Comparison of ENCODE assay signal across 9 mouse cellular contexts in genomic region chr1:134909442-134909841, GRCm38 (mm10). TPM values are rescaled to one million over a fixed set of nuclear protein-coding genes. Genes with fewer than 3 reads are reported as not detected.
DNase-seq lines count a peak whose midpoint lies in the region; ATAC-seq and TF ChIP-seq lines count a peak whose summit lies in the region.
"Had no signal": no experiment of that assay in that cellular context is flagged by ENCODE, and none has a peak within 500 bp of the region (broad histone marks: within the 10 kb centered on the region; RNA-seq: fewer than 3 reads in every experiment).

No protein-coding gene starts in this region.

- ATAC-seq in lung, embryonic 15.5 days (ENCODE audit: borderline replicate concordance, extremely low read depth, low FRiP score, low TSS enrichment): peak; percentile 55; the same call in 1 of the 2 replicates
- no peak for ATAC-seq in forebrain, embryonic 11.5 days (replicated peaks; ENCODE audit: low FRiP score)
- ATAC-seq: hindbrain, embryonic 16.5 days had no signal

- no peak for TF ChIP-seq CTCF in lung, adult 2 months (IDR thresholded peaks at IDR 0.05; ENCODE audit: insufficient read depth, low read length)

- H3K9me3 ChIP-seq in lung, embryonic 15.5 days: no peaks in the 10 kb centered on the region
- no peaks in the 10 kb centered on the region for H3K9me3 ChIP-seq in forebrain, embryonic 11.5 days (ENCODE audit: control insufficient read depth, low read length)

- no peak overlapping the region for H3K4me2 ChIP-seq in lung, embryonic 15.5 days
- no peak overlapping the region for H3K4me2 ChIP-seq in forebrain, embryonic 11.5 days (ENCODE audit: low read depth, low read length, severe bottlenecking)
- H3K4me2 ChIP-seq: liver, embryonic 11.5 days had no signal

- peaks cover 7% of the 10 kb centered on the region for H3K4me1 ChIP-seq in lung, embryonic 15.5 days
- H3K4me1 ChIP-seq in lung, adult 2 months (ENCODE audit: control insufficient read depth, insufficient read depth, low read length): no peaks in the 10 kb centered on the region
- no peaks in the 10 kb centered on the region for H3K4me1 ChIP-seq in forebrain, embryonic 11.5 days (replicated peaks; ENCODE audit: control insufficient read depth, insufficient read depth, low read length)

- TF ChIP-seq POLR2A in lung, adult 2 months (IDR thresholded peaks at IDR 0.05; ENCODE audit: borderline replicate concordance, extremely low read depth, low read depth, low read length): no peak

- H3K27me3 ChIP-seq in lung, embryonic 15.5 days: no peaks in the 10 kb centered on the region
- H3K27me3 ChIP-seq in forebrain, embryonic 11.5 days (ENCODE audit: control insufficient read depth, insufficient read depth, low read length): no peaks in the 10 kb centered on the region

- WGBS in lung, embryonic 15.5 days: 62% methylated on average over 9 of the region's 9 CpGs
- WGBS in lung, adult 2 months: 64% methylated on average over 9 of the region's 9 CpGs
- 79% methylated on average over 9 of the region's 9 CpGs for WGBS in forebrain, embryonic 11.5 days

- H3K36me3 ChIP-seq in lung, embryonic 15.5 days: no peaks in the 10 kb centered on the region
- H3K36me3 ChIP-seq in forebrain, embryonic 11.5 days (ENCODE audit: control insufficient read depth, insufficient read depth, low read length): no peaks in the 10 kb centered on the region

- intact Hi-C loops in heart, postnatal 14 days (cut with DNase I): no loop called here

- no peak overlapping the region for H3K9ac ChIP-seq in lung, embryonic 15.5 days
- no peak overlapping the region for H3K9ac ChIP-seq in forebrain, embryonic 11.5 days (ENCODE audit: low read length)

- no peak for DNase-seq in lung, adult 2 months
- DNase-seq in frontal cortex, postnatal 14 days (ENCODE audit: low spot score in 2 of 2): peak; percentile 47 to 54
- peak; percentile 23 to 31 for DNase-seq in heart, postnatal 14 days
- peak; percentile 78 to 86 for DNase-seq in right cerebral cortex, postnatal 36 days (ENCODE audit: low spot score in 2 of 2)
- DNase-seq in B cell, adult 2 months: no peak
- no peak for DNase-seq in forebrain, embryonic 11.5 days (ENCODE audit: low spot score)

- no peak overlapping the region for H3K4me3 ChIP-seq in lung, embryonic 15.5 days
- no peak overlapping the region for H3K4me3 ChIP-seq in lung, adult 2 months (replicated peaks; ENCODE audit: extremely low read depth, low read depth, low read length)
- H3K4me3 ChIP-seq in forebrain, embryonic 11.5 days (ENCODE audit: low read depth, low read length): no peak overlapping the region

- no peak overlapping the region for H3K27ac ChIP-seq in lung, embryonic 15.5 days
- no peak overlapping the region for H3K27ac ChIP-seq in forebrain, embryonic 11.5 days (ENCODE audit: low read depth, low read length)

RNA-seq across cellular contexts. Expression of gene Ppp1r12b, which starts 46.3 kb away (rescaled TPM):
- 9.4 and 11.2 TPM in 2 replicates for polyA plus RNA-seq in lung, embryonic 15.5 days (2015; fragmentation: Nextera tagmentation; extraction: Ambion mirVana)
- polyA plus RNA-seq in lung, adult 2 months (2012; rRNA removed): 10.9 and 18.6 TPM in 2 replicates
- total RNA-seq in heart, postnatal 14 days (2021): 100 to 1,000 TPM; 140 to 142 TPM
- 12.2 and 14.0 TPM in 2 replicates for polyA plus RNA-seq in forebrain, embryonic 11.5 days (2014; fragmentation: Nextera tagmentation; extraction: Ambion mirVana)

RNA-seq across cellular contexts. Expression of gene Ube2t, which starts 52.9 kb away (rescaled TPM):
- 40.9 and 41.2 TPM in 2 replicates for polyA plus RNA-seq in lung, embryonic 15.5 days (2015; fragmentation: Nextera tagmentation; extraction: Ambion mirVana)
- polyA plus RNA-seq in lung, adult 2 months (2012; rRNA removed): 0.77 and 1.1 TPM in 2 replicates
- total RNA-seq in heart, postnatal 14 days (2021): 1 to 10 TPM; 6.0 to 6.3 TPM
- 53.4 and 56.5 TPM in 2 replicates for polyA plus RNA-seq in forebrain, embryonic 11.5 days (2014; fragmentation: Nextera tagmentation; extraction: Ambion mirVana)

Comparison
In these comparisons a context has a peak if more than half of its experiments do, and no peak if none do; other contexts are left out.
1. RNA of gene Ube2t, which starts 52.9 kb away (polyA plus RNA-seq): 53.4 to 56.5 TPM in forebrain, embryonic 11.5 days and 40.9 to 41.2 TPM in lung, embryonic 15.5 days; 0.77 to 1.1 TPM in lung, adult 2 months; every median in the first group is over 10 times any median in the second.
2. DNase-seq: peak in frontal cortex, postnatal 14 days (2 of 2), heart, postnatal 14 days (2 of 2) and right cerebral cortex, postnatal 36 days (2 of 2); none in lung, adult 2 months (single experiment), B cell, adult 2 months (0 of 2) and forebrain, embryonic 11.5 days (single experiment).